Mouse (Mus musculus) frontal cortex, adult (tissue): ENCODE measurements at regions not wholly inside any gene's neighbourhood (a gene's known extent, or its start where the extent isn't known, plus 50 kb on each side); places are given as distances from the start of the nearest gene placed in this dataset.
A peak's percentile ranks its signal among the peaks of the same experiment; 100 is the strongest.

Experiments used
- ATAC-seq: cut with Nextera tagmentation; 2 replicates; pipeline ENCODE4 v1.9.2; 2017; ENCODE audit warnings: mild to moderate bottlenecking, moderate library complexity, mixed read lengths; ENCODE audit not compliant: low TSS enrichment

GRCm38 (mm10) chr8:11909146-11909545 lies 68.9 kb downstream of the Tex29 start:
- ATAC-seq = no peak

- ATAC-seq = no peak
Observed at GRCm38 (mm10) chr8:11911639-11912450, 71.6 kb downstream of the Tex29 start.

GRCm38 (mm10) chr8:11912451-11913128 lies 72.3 kb downstream of the Tex29 start:
- no peak for ATAC-seq

GRCm38 (mm10) chr8:11913129-11913900 lies 73.0 kb downstream of the Tex29 start:
- ATAC-seq = peak; percentile 34; the same call in 1 of the 2 replicates

- no peak for ATAC-seq
Observed at GRCm38 (mm10) chr8:11914131-11914530, 73.9 kb downstream of the Tex29 start.

- ATAC-seq = no peak
Observed at GRCm38 (mm10) chr8:11914681-11915474, 74.6 kb downstream of the Tex29 start.

GRCm38 (mm10) chr8:11915721-11916120 lies 75.4 kb downstream of the Tex29 start:
- no peak for ATAC-seq

GRCm38 (mm10) chr8:11919876-11920275 lies 79.6 kb downstream of the Tex29 start:
- no peak for ATAC-seq

GRCm38 (mm10) chr8:11923115-11923514 lies 82.8 kb downstream of the Tex29 start:
- no peak for ATAC-seq

GRCm38 (mm10) chr8:11924165-11924564 lies 83.9 kb downstream of the Tex29 start:
- ATAC-seq = peak; percentile 52; the same call in 1 of the 2 replicates

- ATAC-seq = peak; percentile 91
Observed at GRCm38 (mm10) chr8:11942892-11943332, 102.6 kb downstream of the Tex29 start.

- ATAC-seq = no peak
Observed at GRCm38 (mm10) chr8:11947766-11948165, 107.5 kb downstream of the Tex29 start.

- ATAC-seq = no peak
Observed at GRCm38 (mm10) chr8:11956268-11956667, 116.0 kb downstream of the Tex29 start.

GRCm38 (mm10) chr8:11957046-11957783 lies 116.9 kb downstream of the Tex29 start:
- peak; percentile 65; the same call in 1 of the 2 replicates for ATAC-seq

- ATAC-seq = peak; percentile 47; the same call in 1 of the 2 replicates
Observed at GRCm38 (mm10) chr8:11958176-11958575, 117.9 kb downstream of the Tex29 start.

GRCm38 (mm10) chr8:11959466-11959865 lies 119.2 kb downstream of the Tex29 start:
- ATAC-seq = no peak

GRCm38 (mm10) chr8:11963575-11963974 lies 123.3 kb downstream of the Tex29 start:
- ATAC-seq = no peak

- ATAC-seq = no peak
Observed at GRCm38 (mm10) chr8:11967670-11968069, 127.4 kb downstream of the Tex29 start.

- ATAC-seq = peak; percentile 80
Observed at GRCm38 (mm10) chr8:11970515-11970914, 130.2 kb downstream of the Tex29 start.

GRCm38 (mm10) chr8:11973436-11973835 lies 133.2 kb downstream of the Tex29 start:
- ATAC-seq = no peak

GRCm38 (mm10) chr8:11977121-11977520 lies 136.8 kb downstream of the Tex29 start:
- no peak for ATAC-seq
